Mouse (Mus musculus): Measurements from ENCODE around the gene Vmn1r236. TPM values are rescaled to one million over a fixed set of nuclear protein-coding genes. Genes with fewer than 3 reads are reported as not detected.

Vmn1r236 gene
- total RNA-seq (2014; rRNA removed; ENCODE audit: low replicate concordance): not detected in 2 replicates
- polyA plus RNA-seq (2015; fragmentation: Nextera tagmentation; extraction: Ambion mirVana): not detected in 2 replicates

- Histone ChIP-seq H3K4me2 (ENCODE audit: low read depth, low read length) (no peak within 1 kb of the TSS), H3K27ac (ENCODE audit: low read depth) (no peak within 1 kb of the TSS), H3K27me3 (ENCODE audit: control insufficient read depth, insufficient read depth, low read length) (no peaks in the 10 kb centered on the region), H3K4me1 (ENCODE audit: control insufficient read depth, insufficient read depth) (no peaks in the 10 kb centered on the region), H3K36me3 (replicated peaks; ENCODE audit: control insufficient read depth, insufficient read depth, low read length) (no peaks in the 10 kb centered on the region), H3K9me3 (replicated peaks; ENCODE audit: control insufficient read depth, low read length) (no peaks in the 10 kb centered on the region), H3K4me3 (ENCODE audit: low read depth, low read length) (no peak within 1 kb of the TSS), H3K9ac (replicated peaks; ENCODE audit: low read depth, low read length) (no peak within 1 kb of the TSS)
- ATAC-seq (ENCODE audit: insufficient read depth, low read depth): no peak
- TF ChIP-seq EP300 (IDR thresholded peaks at IDR 0.05; ENCODE audit: low read depth) (no peak), CTCF (IDR thresholded peaks at IDR 0.05; ENCODE audit: low read depth) (no peak)
- DNase-seq (ENCODE audit: low spot score): no peak
- WGBS: 64% methylated on average over 3 of the region's 3 CpGs
Observed at GRCm38 (mm10) chr17:21282642-21283041, at the start of gene Vmn1r236. Vmn1r236 (plus strand) TSS chr17:21282942.

- TF ChIP-seq EP300 (IDR thresholded peaks at IDR 0.05; ENCODE audit: low read depth) (no peak), CTCF (IDR thresholded peaks at IDR 0.05; ENCODE audit: low read depth) (no peak)
- no peak within 1 kb of the TSS for H3K9ac ChIP-seq (replicated peaks; ENCODE audit: low read depth, low read length)
- no peaks in the 10 kb centered on the region for H3K4me1 ChIP-seq (ENCODE audit: control insufficient read depth, insufficient read depth)
- H3K36me3 ChIP-seq (replicated peaks; ENCODE audit: control insufficient read depth, insufficient read depth, low read length): no peaks in the 10 kb centered on the region
- no peaks in the 10 kb centered on the region for H3K9me3 ChIP-seq (replicated peaks; ENCODE audit: control insufficient read depth, low read length)
- no peaks in the 10 kb centered on the region for H3K27me3 ChIP-seq (ENCODE audit: control insufficient read depth, insufficient read depth, low read length)
- ATAC-seq (ENCODE audit: insufficient read depth, low read depth): no peak
- DNase-seq (ENCODE audit: low spot score): no peak
- no peak within 1 kb of the TSS for H3K4me3 ChIP-seq (ENCODE audit: low read depth, low read length)
- no peak within 1 kb of the TSS for H3K4me2 ChIP-seq (ENCODE audit: low read depth, low read length)
- no peak within 1 kb of the TSS for H3K27ac ChIP-seq (ENCODE audit: low read depth)
Observed at GRCm38 (mm10) chr17:21256111-21256510, 26.6 kb upstream of the Vmn1r236 start, which contains the start of gene Vmn1r235. Vmn1r235 (plus strand) TSS chr17:21256411.

- WGBS: 5% methylated on average over 4 of the region's 4 CpGs
- Histone ChIP-seq H3K9me3 (replicated peaks; ENCODE audit: control insufficient read depth, low read length) (no peaks in the 10 kb centered on the region), H3K27ac (ENCODE audit: low read depth) (no peak overlapping the region), H3K9ac (replicated peaks; ENCODE audit: low read depth, low read length) (no peak overlapping the region), H3K36me3 (replicated peaks; ENCODE audit: control insufficient read depth, insufficient read depth, low read length) (no peaks in the 10 kb centered on the region), H3K4me2 (ENCODE audit: low read depth, low read length) (no peak overlapping the region), H3K4me3 (ENCODE audit: low read depth, low read length) (no peak overlapping the region), H3K4me1 (ENCODE audit: control insufficient read depth, insufficient read depth) (no peaks in the 10 kb centered on the region), H3K27me3 (ENCODE audit: control insufficient read depth, insufficient read depth, low read length) (no peaks in the 10 kb centered on the region)
- no peak for TF ChIP-seq EP300 (IDR thresholded peaks at IDR 0.05; ENCODE audit: low read depth)
- peak; percentile 56 for TF ChIP-seq CTCF (IDR thresholded peaks at IDR 0.05; ENCODE audit: low read depth)
- peak; percentile 12 for DNase-seq (ENCODE audit: low spot score)
- peak; percentile 36; the same call in 1 of the 2 replicates for ATAC-seq (ENCODE audit: insufficient read depth, low read depth)
Observed at GRCm38 (mm10) chr17:21272103-21272502, 10.6 kb upstream of the Vmn1r236 start.

GRCm38 (mm10) chr17:21284395-21284794 lies 1.7 kb downstream of the Vmn1r236 start:
- Histone ChIP-seq H3K4me1 (ENCODE audit: control insufficient read depth, insufficient read depth) (no peaks in the 10 kb centered on the region), H3K9me3 (replicated peaks; ENCODE audit: control insufficient read depth, low read length) (no peaks in the 10 kb centered on the region), H3K4me2 (ENCODE audit: low read depth, low read length) (no peak overlapping the region), H3K36me3 (replicated peaks; ENCODE audit: control insufficient read depth, insufficient read depth, low read length) (no peaks in the 10 kb centered on the region), H3K4me3 (ENCODE audit: low read depth, low read length) (no peak overlapping the region), H3K9ac (replicated peaks; ENCODE audit: low read depth, low read length) (no peak overlapping the region), H3K27ac (ENCODE audit: low read depth) (no peak overlapping the region), H3K27me3 (ENCODE audit: control insufficient read depth, insufficient read depth, low read length) (no peaks in the 10 kb centered on the region)
- ATAC-seq (ENCODE audit: insufficient read depth, low read depth): no peak
- DNase-seq (ENCODE audit: low spot score): no peak
- TF ChIP-seq CTCF (IDR thresholded peaks at IDR 0.05; ENCODE audit: low read depth) (no peak), EP300 (IDR thresholded peaks at IDR 0.05; ENCODE audit: low read depth) (no peak)

- H3K27me3 ChIP-seq (ENCODE audit: control insufficient read depth, insufficient read depth, low read length): no peaks in the 10 kb centered on the region
- H3K4me1 ChIP-seq (ENCODE audit: control insufficient read depth, insufficient read depth): no peaks in the 10 kb centered on the region
- H3K27ac ChIP-seq (ENCODE audit: low read depth): no peak overlapping the region
- H3K4me3 ChIP-seq (ENCODE audit: low read depth, low read length): no peak overlapping the region
- H3K36me3 ChIP-seq (replicated peaks; ENCODE audit: control insufficient read depth, insufficient read depth, low read length): no peaks in the 10 kb centered on the region
- H3K4me2 ChIP-seq (ENCODE audit: low read depth, low read length): no peak overlapping the region
- no peak for TF ChIP-seq EP300 (IDR thresholded peaks at IDR 0.05; ENCODE audit: low read depth)
- no peak for TF ChIP-seq CTCF (IDR thresholded peaks at IDR 0.05; ENCODE audit: low read depth)
- ATAC-seq (ENCODE audit: insufficient read depth, low read depth) (peak; percentile 80), DNase-seq (ENCODE audit: low spot score) (peak; percentile 41)
- H3K9ac ChIP-seq (replicated peaks; ENCODE audit: low read depth, low read length): no peak overlapping the region
- H3K9me3 ChIP-seq (replicated peaks; ENCODE audit: control insufficient read depth, low read length): no peaks in the 10 kb centered on the region
Observed at GRCm38 (mm10) chr17:21289695-21290094, 7.0 kb downstream of the Vmn1r236 start.

GRCm38 (mm10) chr17:21311565-21311964 lies 28.8 kb downstream of the Vmn1r236 start, which contains the start of gene Vmn1r237:
Vmn1r237 (plus strand) TSS chr17:21311865.
- Histone ChIP-seq H3K4me1 (ENCODE audit: control insufficient read depth, insufficient read depth) (no peaks in the 10 kb centered on the region), H3K9me3 (replicated peaks; ENCODE audit: control insufficient read depth, low read length) (no peaks in the 10 kb centered on the region), H3K9ac (replicated peaks; ENCODE audit: low read depth, low read length) (no peak within 1 kb of the TSS), H3K4me3 (ENCODE audit: low read depth, low read length) (no peak within 1 kb of the TSS), H3K36me3 (replicated peaks; ENCODE audit: control insufficient read depth, insufficient read depth, low read length) (no peaks in the 10 kb centered on the region), H3K27ac (ENCODE audit: low read depth) (no peak within 1 kb of the TSS), H3K27me3 (ENCODE audit: control insufficient read depth, insufficient read depth, low read length) (no peaks in the 10 kb centered on the region), H3K4me2 (ENCODE audit: low read depth, low read length) (no peak within 1 kb of the TSS)
- TF ChIP-seq EP300 (IDR thresholded peaks at IDR 0.05; ENCODE audit: low read depth) (no peak), CTCF (IDR thresholded peaks at IDR 0.05; ENCODE audit: low read depth) (no peak)
- DNase-seq (ENCODE audit: low spot score) (no peak), ATAC-seq (ENCODE audit: insufficient read depth, low read depth) (no peak)

Small RNA genes within 50 kb of the gene (microRNA-seq; reads per million reads assigned to microRNA genes)
- not detected for gene Gm26384

Other genes starting within 250 kb of the Vmn1r236 start
- not detected in 2 replicates for gene Vmn1r234, start 56.9 kb upstream of the Vmn1r236 start, total RNA-seq (2014; rRNA removed; ENCODE audit: low replicate concordance)
- gene Vmn1r234, start 56.9 kb upstream of the Vmn1r236 start, polyA plus RNA-seq (2015; fragmentation: Nextera tagmentation; extraction: Ambion mirVana): not detected in 2 replicates
- not detected in 2 replicates for gene Vmn1r235, start 26.5 kb upstream of the Vmn1r236 start, total RNA-seq (2014; rRNA removed; ENCODE audit: low replicate concordance)
- not detected in 2 replicates for gene Vmn1r235, start 26.5 kb upstream of the Vmn1r236 start, polyA plus RNA-seq (2015; fragmentation: Nextera tagmentation; extraction: Ambion mirVana)
- not detected in 2 replicates for gene Vmn1r237, start 28.9 kb downstream of the Vmn1r236 start, total RNA-seq (2014; rRNA removed; ENCODE audit: low replicate concordance)
- not detected in 2 replicates for gene Vmn1r237, start 28.9 kb downstream of the Vmn1r236 start, polyA plus RNA-seq (2015; fragmentation: Nextera tagmentation; extraction: Ambion mirVana)
- gene Zfp677, start 100.8 kb downstream of the Vmn1r236 start, total RNA-seq (2014; rRNA removed; ENCODE audit: low replicate concordance): 0.12 and 0.80 TPM in 2 replicates
- 1.3 and 1.6 TPM in 2 replicates for gene Zfp677, start 100.8 kb downstream of the Vmn1r236 start, polyA plus RNA-seq (2015; fragmentation: Nextera tagmentation; extraction: Ambion mirVana)
- 0.85 and 1.1 TPM in 2 replicates for gene Zfp54, start 140.3 kb downstream of the Vmn1r236 start, total RNA-seq (2014; rRNA removed; ENCODE audit: low replicate concordance)
- gene Zfp54, start 140.3 kb downstream of the Vmn1r236 start, polyA plus RNA-seq (2015; fragmentation: Nextera tagmentation; extraction: Ambion mirVana): 2.3 and 2.7 TPM in 2 replicates
- gene Zfp51, start 167.4 kb downstream of the Vmn1r236 start, total RNA-seq (2014; rRNA removed; ENCODE audit: low replicate concordance): 5.1 and 6.3 TPM in 2 replicates
- gene Zfp51, start 167.4 kb downstream of the Vmn1r236 start, polyA plus RNA-seq (2015; fragmentation: Nextera tagmentation; extraction: Ambion mirVana): 9.7 and 9.9 TPM in 2 replicates
- gene Zfp53, start 206.1 kb downstream of the Vmn1r236 start, total RNA-seq (2014; rRNA removed; ENCODE audit: low replicate concordance): 0.70 and 0.92 TPM in 2 replicates
- 4.0 and 4.4 TPM in 2 replicates for gene Zfp53, start 206.1 kb downstream of the Vmn1r236 start, polyA plus RNA-seq (2015; fragmentation: Nextera tagmentation; extraction: Ambion mirVana)